9 mouse cellular contexts compared by ENCODE assay signal in the genomic region with DNA sequence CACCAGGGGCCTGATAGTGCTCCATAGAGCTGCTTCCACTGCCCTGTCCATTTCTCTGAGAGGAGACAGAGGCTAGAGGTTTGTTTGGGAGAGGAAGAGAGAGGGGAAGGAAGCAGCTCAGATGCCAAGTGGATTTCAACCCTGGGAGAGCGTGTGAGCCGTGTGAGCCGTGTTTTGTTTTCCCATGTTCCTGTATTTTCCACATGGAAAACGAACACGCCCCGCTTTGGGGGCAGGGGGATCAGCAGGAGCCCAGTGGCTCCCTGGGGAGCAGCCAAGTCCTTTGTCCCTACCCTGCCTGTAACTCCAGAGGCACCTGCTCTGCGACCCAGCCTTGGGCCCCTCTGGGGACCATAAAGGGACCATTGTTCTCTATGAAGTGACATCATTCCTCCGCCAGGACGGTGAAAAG. TPM values are rescaled to one million over a fixed set of nuclear protein-coding genes. Genes with fewer than 3 reads are reported as not detected.
DNase-seq lines count a peak whose midpoint lies in the region; ATAC-seq and TF ChIP-seq lines count a peak whose summit lies in the region.
"Had no signal": no experiment of that assay in that cellular context is flagged by ENCODE, and none has a peak within 500 bp of the region (broad histone marks: within the 10 kb centered on the region; RNA-seq: fewer than 3 reads in every experiment).

No protein-coding gene starts in this region.

- no peak for TF ChIP-seq CTCF in hindbrain, postnatal 0 days (IDR thresholded peaks at IDR 0.05; ENCODE audit: low read depth)

- ATAC-seq in forebrain, embryonic 15.5 days (replicated peaks): peak; percentile 69
- peak; percentile 42; the same call in 1 of the 2 replicates for ATAC-seq in hindbrain, postnatal 0 days
- 0 out of 2 replicates have a peak, but pooled peaks have one; percentile 8 for ATAC-seq in liver, embryonic 16.5 days (ENCODE audit: low read depth)
- peak; percentile 58; the same call in 1 of the 2 replicates for ATAC-seq in neural tube, embryonic 14.5 days (ENCODE audit: low read depth)
- ATAC-seq: Patski had no signal

- no peaks in the 10 kb centered on the region for H3K27me3 ChIP-seq in forebrain, embryonic 15.5 days
- no peaks in the 10 kb centered on the region for H3K27me3 ChIP-seq in hindbrain, postnatal 0 days (ENCODE audit: insufficient read depth, low read length)
- H3K27me3 ChIP-seq in liver, embryonic 16.5 days (ENCODE audit: control insufficient read depth, insufficient read depth, low read depth, low read length): peaks cover 9% of the 10 kb centered on the region
- peaks cover 8% of the 10 kb centered on the region; the same call in 1 of the 2 replicates for H3K27me3 ChIP-seq in neural tube, embryonic 14.5 days (ENCODE audit: control insufficient read depth, insufficient read depth, low read length)
- H3K27me3 ChIP-seq: Patski had no signal

- DNase-seq in hindbrain, postnatal 0 days (ENCODE audit: low spot score): peak; percentile 40
- DNase-seq in left cerebral cortex, adult 9 months (ENCODE audit: low spot score in 2 of 2): no peak
- DNase-seq in c-Kit-positive CD71-positive TER-119-positive erythroid progenitor cells, embryonic 14.5 days (ENCODE audit: low spot score): no peak
- DNase-seq in layer of hippocampus, postnatal 36 days: no peak

- H3K9me3 ChIP-seq in forebrain, embryonic 15.5 days: no peaks in the 10 kb centered on the region
- H3K9me3 ChIP-seq in hindbrain, postnatal 0 days (ENCODE audit: low read length): no peaks in the 10 kb centered on the region
- no peaks in the 10 kb centered on the region for H3K9me3 ChIP-seq in liver, embryonic 16.5 days (replicated peaks; ENCODE audit: control insufficient read depth, low read length)
- no peaks in the 10 kb centered on the region for H3K9me3 ChIP-seq in neural tube, embryonic 14.5 days (ENCODE audit: control insufficient read depth, low read length)

- peaks cover 19% of the 10 kb centered on the region for H3K4me1 ChIP-seq in brown adipose tissue, adult 24 weeks (ENCODE audit: control insufficient read depth, insufficient read depth, insufficient read length, low read length)
- H3K4me1 ChIP-seq in forebrain, embryonic 15.5 days: peaks cover 20% of the 10 kb centered on the region
- H3K4me1 ChIP-seq in hindbrain, postnatal 0 days (ENCODE audit: insufficient read depth, low read length): 0 out of 2 replicates have a peak, but pooled peaks cover 4% of the 10 kb centered on the region
- H3K4me1 ChIP-seq in liver, embryonic 16.5 days (ENCODE audit: control insufficient read depth, low read depth, low read length): peaks cover 18% of the 10 kb centered on the region
- H3K4me1 ChIP-seq in neural tube, embryonic 14.5 days (ENCODE audit: control insufficient read depth, insufficient read depth, low read length): peaks cover 2% of the 10 kb centered on the region

- 5% methylated on average over 9 of the region's 9 CpGs for WGBS in forebrain, embryonic 15.5 days
- WGBS in hindbrain, postnatal 0 days: 18% methylated on average over 9 of the region's 9 CpGs
- 56% methylated on average over 9 of the region's 9 CpGs for WGBS in liver, embryonic 16.5 days (ENCODE audit: insufficient replicate concordance)
- 6% methylated on average over 9 of the region's 9 CpGs for WGBS in neural tube, embryonic 14.5 days

- H3K4me3 ChIP-seq in brown adipose tissue, adult 24 weeks (ENCODE audit: insufficient read depth, low read depth, low read length): no peak overlapping the region
- no peak overlapping the region for H3K4me3 ChIP-seq in forebrain, embryonic 15.5 days
- H3K4me3 ChIP-seq in hindbrain, postnatal 0 days (ENCODE audit: low read length): no peak overlapping the region
- no peak overlapping the region for H3K4me3 ChIP-seq in liver, embryonic 16.5 days (ENCODE audit: low read depth, low read length)
- H3K4me3 ChIP-seq in neural tube, embryonic 14.5 days (ENCODE audit: low read depth, low read length): no peak overlapping the region

- peak overlapping the region; percentile 92 for H3K27ac ChIP-seq in brown adipose tissue, adult 24 weeks (replicated peaks; ENCODE audit: low read depth, low read length)
- H3K27ac ChIP-seq in forebrain, embryonic 15.5 days (replicated peaks): peak overlapping the region; percentile 80
- peak overlapping the region; percentile 60 for H3K27ac ChIP-seq in hindbrain, postnatal 0 days
- H3K27ac ChIP-seq in liver, embryonic 16.5 days (ENCODE audit: low read length): peak overlapping the region; percentile 2
- H3K27ac ChIP-seq in neural tube, embryonic 14.5 days (ENCODE audit: low read depth, low read length): peak overlapping the region; percentile 75

- no peaks in the 10 kb centered on the region for H3K36me3 ChIP-seq in forebrain, embryonic 15.5 days
- H3K36me3 ChIP-seq in hindbrain, postnatal 0 days (ENCODE audit: insufficient read depth, low read length): no peaks in the 10 kb centered on the region
- H3K36me3 ChIP-seq in liver, embryonic 16.5 days (ENCODE audit: control insufficient read depth, insufficient read depth): no peaks in the 10 kb centered on the region
- H3K36me3 ChIP-seq in neural tube, embryonic 14.5 days (ENCODE audit: control insufficient read depth, insufficient read depth, low read length): no peaks in the 10 kb centered on the region

- H3K9ac ChIP-seq in forebrain, embryonic 15.5 days (replicated peaks): peak overlapping the region; percentile 22; the same call in 1 of the 2 replicates
- H3K9ac ChIP-seq in hindbrain, postnatal 0 days (replicated peaks; ENCODE audit: low read length): no peak overlapping the region
- no peak overlapping the region for H3K9ac ChIP-seq in liver, embryonic 16.5 days (ENCODE audit: low read depth, low read length)
- no peak overlapping the region for H3K9ac ChIP-seq in neural tube, embryonic 14.5 days (replicated peaks; ENCODE audit: low read depth, low read length)

- H3K4me2 ChIP-seq in forebrain, embryonic 15.5 days (replicated peaks): no peak overlapping the region
- H3K4me2 ChIP-seq in hindbrain, postnatal 0 days (ENCODE audit: low read depth, low read length): no peak overlapping the region
- no peak overlapping the region for H3K4me2 ChIP-seq in liver, embryonic 16.5 days (ENCODE audit: low read depth, low read length)
- no peak overlapping the region for H3K4me2 ChIP-seq in neural tube, embryonic 14.5 days (ENCODE audit: low read depth, low read length)

RNA-seq across cellular contexts. Expression of a gene that starts 51.7 kb away (rescaled TPM):
- polyA plus RNA-seq in brown adipose tissue, adult 24 weeks (2012; ENCODE audit: insufficient read depth, insufficient read length, missing spikeins): not detected in 2 replicates
- polyA plus RNA-seq in forebrain, embryonic 15.5 days (2015; fragmentation: Nextera tagmentation; extraction: Ambion mirVana): 0.73 and 0.80 TPM in 2 replicates
- total RNA-seq in hindbrain, postnatal 0 days (2014; rRNA removed): 1.6 and 5.3 TPM in 2 replicates
- 2.3 and 2.6 TPM in 2 replicates for polyA plus RNA-seq in hindbrain, postnatal 0 days (2015; fragmentation: Nextera tagmentation; extraction: Ambion mirVana)
- not detected in 2 replicates for polyA plus RNA-seq in liver, embryonic 16.5 days (2015; fragmentation: Nextera tagmentation; extraction: Ambion mirVana)
- polyA plus RNA-seq in neural tube, embryonic 14.5 days (2014; fragmentation: Nextera tagmentation; extraction: Ambion mirVana): 0.82 and 0.91 TPM in 2 replicates
- 1 to 10 TPM; 1.6 to 3.3 TPM for total RNA-seq in layer of hippocampus, postnatal 36 days (2021)

Comparison
In these comparisons a context has a peak if more than half of its experiments do, and no peak if none do; other contexts are left out.
1. H3K27ac ChIP-seq: peak in every context shown above with its lines; median percentile 92 in brown adipose tissue, adult 24 weeks; 80 in forebrain, embryonic 15.5 days; 75 in neural tube, embryonic 14.5 days; 60 in hindbrain, postnatal 0 days; 2 in liver, embryonic 16.5 days.
2. ATAC-seq: peak in every context shown above with its lines; median percentile 69 in forebrain, embryonic 15.5 days; 58 in neural tube, embryonic 14.5 days; 42 in hindbrain, postnatal 0 days; 8 in liver, embryonic 16.5 days.